Mouse (Mus musculus) cerebellum, adult 2 months (tissue): Measurements from ENCODE around the gene Htr6. TPM values are rescaled to one million over a fixed set of nuclear protein-coding genes. Genes with fewer than 3 reads are reported as not detected.
A peak's percentile ranks its signal among the peaks of the same experiment; 100 is the strongest.

ENCODE experiments used
- DNase-seq, 2 experiments: peaks; one replicate each; pipeline ENCODE4 v3.0.0; 2021
- H3K27ac ChIP-seq: fragments of 200-500 bp; 2 replicates; pipeline ENCODE4 v1.5.1; 2012; ENCODE audit warnings: low read length, control low read depth, inconsistent platforms; ENCODE audit not compliant: insufficient read depth
- H3K27me3 ChIP-seq: fragments of 200-500 bp; 2 replicates; pipeline ENCODE4 v1.6.1; 2012; ENCODE audit warnings: inconsistent platforms, mild to moderate bottlenecking, low read length, moderate library complexity; ENCODE audit not compliant: control insufficient read depth, insufficient read depth
- H3K4me1 ChIP-seq: fragments of 200-500 bp; 2 replicates; pipeline ENCODE4 v1.6.1; 2011; ENCODE audit warnings: low read length; ENCODE audit not compliant: control insufficient read depth, insufficient read depth
- H3K4me3 ChIP-seq: fragments of 200-500 bp; replicated peaks from 2 replicates; pipeline ENCODE3; 2011; ENCODE audit warnings: mild to moderate bottlenecking, low read depth, low read length, control low read depth; ENCODE audit not compliant: insufficient read depth
- CTCF ChIP-seq: fragments of 200-500 bp; IDR thresholded peaks from 2 replicates; pipeline ENCODE4 v1.5.1; 2011; ENCODE audit warnings: low read depth, mild to moderate bottlenecking, control low read depth, low read length, moderate library complexity, borderline replicate concordance; ENCODE audit not compliant: insufficient read depth
- POLR2A ChIP-seq: fragments of 200-500 bp; IDR thresholded peaks from 2 replicates; pipeline ENCODE4 v1.6.1; 2011; ENCODE audit warnings: low read length, control low read depth, borderline replicate concordance; ENCODE audit not compliant: insufficient read depth
- WGBS: fragments of 180-500 bp; shearing (Covaris S2); methylation state at CpG from one replicate; pipeline ENCODE4 v1.1.7; 2018; 5-methylcytosine and 5-hydroxymethylcytosine counted together
- polyA plus RNA-seq: library from polyadenylated mRNA; depleted of rRNA; stranded (reverse); fragments of >200 nt; gene quantifications from 2 replicates; pipeline ENCODE4 v1.2.3, GENCODE M21; 2012; rRNA removed

Htr6 gene
- polyA plus RNA-seq, 1 experiment, result 1.1 TPM

DNA sequence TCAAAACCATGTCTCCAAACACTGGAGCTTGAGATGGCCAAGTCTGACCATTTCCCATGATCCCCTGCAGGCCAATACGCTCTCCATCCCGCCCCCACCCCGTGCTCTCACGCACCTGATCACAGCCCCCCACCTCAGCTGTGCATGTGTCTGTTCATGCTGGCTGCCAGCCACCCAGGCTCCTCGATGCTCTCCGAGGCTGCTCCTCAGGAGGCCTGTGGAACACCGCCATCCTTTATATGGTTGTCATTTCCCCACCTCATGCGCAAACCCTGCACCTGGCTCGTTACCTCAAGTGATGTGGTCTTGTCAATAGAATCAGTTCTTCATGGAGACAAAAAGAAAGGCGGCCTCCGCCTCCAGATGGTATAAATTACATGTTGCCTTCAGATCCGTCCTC lies 42.8 kb downstream of the Htr6 start:
- Histone ChIP-seq H3K4me3 (no peak overlapping the region), H3K27me3 (no peaks in the 10 kb centered on the region), H3K27ac (no peak overlapping the region), H3K4me1 (no peaks in the 10 kb centered on the region; the same call in 1 of the 2 replicates)
- 50% methylated on average over 12 of the region's 12 CpGs for WGBS
- no peak for DNase-seq
- TF ChIP-seq CTCF (no peak), POLR2A (no peak)

DNA sequence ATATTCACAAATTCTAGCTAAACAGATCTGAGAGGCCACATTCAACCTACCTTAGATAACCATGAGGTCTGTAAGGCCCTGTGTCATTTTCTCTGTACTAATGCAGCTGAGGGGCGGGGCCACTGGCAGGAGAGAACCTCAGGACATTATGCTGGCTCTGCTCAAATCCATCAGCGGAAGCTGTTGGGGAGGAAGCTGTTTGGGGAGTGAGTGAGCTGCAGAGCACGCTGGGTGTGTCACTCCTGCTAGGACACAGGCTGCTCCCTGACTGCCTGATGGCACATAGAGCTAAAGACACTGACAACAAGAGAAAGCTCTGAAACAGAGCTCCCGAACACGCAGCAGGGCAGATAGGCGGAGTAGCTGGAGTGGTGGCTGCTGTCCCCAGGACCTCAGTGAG lies 44.7 kb downstream of the Htr6 start:
- WGBS, result 72% methylated on average over 6 of the region's 6 CpGs
- H3K27ac ChIP-seq, result no peak overlapping the region
- TF ChIP-seq POLR2A, result no peak
- TF ChIP-seq CTCF, result no peak

DNA sequence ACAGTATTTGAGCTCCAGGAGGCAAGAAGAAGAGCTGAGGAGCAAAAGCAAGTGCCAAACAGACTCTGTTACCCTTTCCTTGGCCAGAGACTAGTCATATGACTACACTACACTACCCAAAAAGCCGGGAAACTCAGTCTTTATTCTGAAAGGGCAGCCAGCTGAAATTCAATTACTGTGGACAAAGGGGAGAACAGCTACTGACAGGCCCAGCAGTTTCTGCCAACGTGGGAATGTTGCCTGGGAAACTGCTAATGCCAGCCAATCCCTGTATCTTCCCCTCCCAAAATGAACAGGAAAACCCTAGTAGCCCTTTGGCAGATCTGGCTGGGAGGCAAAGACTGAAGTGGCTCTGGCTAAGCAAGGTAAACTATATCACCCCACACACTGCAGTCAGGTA lies 51.0 kb downstream of the Htr6 start:
- Histone ChIP-seq H3K27ac (no peak overlapping the region), H3K4me3 (no peak overlapping the region), H3K27me3 (no peaks in the 10 kb centered on the region), H3K4me1 (no peaks in the 10 kb centered on the region)
- WGBS, result 7% methylated on average over 2 of the region's 2 CpGs
- TF ChIP-seq POLR2A, result no peak
- TF ChIP-seq CTCF, result no peak
- peak in 1 of 2 experiments; percentile 36 for DNase-seq

More for the DNA sequence above, 44.7 kb downstream of the Htr6 start:
- no peak for DNase-seq
- no peaks in the 10 kb centered on the region for H3K27me3 ChIP-seq
- no peak overlapping the region for H3K4me3 ChIP-seq
- H3K4me1 ChIP-seq, result no peaks in the 10 kb centered on the region

DNA sequence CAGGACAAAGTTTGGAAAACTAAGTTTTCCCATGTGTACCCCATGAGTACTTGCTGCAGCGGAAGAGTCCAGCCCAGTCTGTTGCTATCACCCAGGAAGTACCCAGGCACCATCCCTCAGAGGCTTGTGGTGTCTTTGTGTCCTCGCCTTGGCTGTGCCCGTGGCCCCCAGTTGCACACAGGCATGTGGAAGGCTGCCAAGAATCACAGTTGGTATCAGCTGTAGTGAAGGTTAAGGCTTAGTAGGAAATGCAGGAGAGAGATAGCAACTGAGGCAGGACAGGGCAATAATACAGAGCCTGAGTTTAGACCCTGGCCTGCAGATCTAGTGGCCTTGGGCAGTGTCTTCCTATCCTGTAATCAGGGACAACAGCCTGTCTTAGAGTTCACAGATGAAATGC lies 55.0 kb downstream of the Htr6 start:
- TF ChIP-seq POLR2A, result no peak
- TF ChIP-seq CTCF, result no peak
- 25% methylated on average over 3 of the region's 3 CpGs for WGBS
- Histone ChIP-seq H3K27ac (no peak overlapping the region), H3K4me1 (no peaks in the 10 kb centered on the region), H3K27me3 (no peaks in the 10 kb centered on the region), H3K4me3 (no peak overlapping the region)
- DNase-seq, result no peak

DNA sequence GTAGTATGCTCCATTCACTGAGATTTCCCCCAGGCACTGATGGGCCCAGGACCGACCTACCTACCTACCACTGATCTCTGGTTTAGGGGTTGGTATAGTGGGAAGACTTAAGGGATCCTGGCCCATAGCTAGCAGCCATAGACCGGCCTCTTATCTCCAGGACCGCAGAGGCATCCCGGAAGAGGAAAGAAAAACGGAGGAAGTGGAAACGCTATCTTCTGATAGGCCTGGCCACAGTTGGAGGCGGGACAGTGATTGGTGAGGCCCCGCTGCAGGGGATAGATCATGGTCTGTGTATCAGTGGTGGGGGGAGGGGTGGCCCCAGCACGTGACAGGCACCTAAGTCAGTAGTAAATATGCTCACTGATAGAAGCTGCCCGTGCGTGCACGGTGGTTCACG lies 56.0 kb downstream of the Htr6 start:
- Histone ChIP-seq H3K4me3 (no peak overlapping the region), H3K27ac (no peak overlapping the region), H3K4me1 (no peaks in the 10 kb centered on the region), H3K27me3 (no peaks in the 10 kb centered on the region)
- WGBS, result 79% methylated on average over 13 of the region's 13 CpGs
- TF ChIP-seq POLR2A (no peak), CTCF (no peak)
- DNase-seq, result no peak

DNA sequence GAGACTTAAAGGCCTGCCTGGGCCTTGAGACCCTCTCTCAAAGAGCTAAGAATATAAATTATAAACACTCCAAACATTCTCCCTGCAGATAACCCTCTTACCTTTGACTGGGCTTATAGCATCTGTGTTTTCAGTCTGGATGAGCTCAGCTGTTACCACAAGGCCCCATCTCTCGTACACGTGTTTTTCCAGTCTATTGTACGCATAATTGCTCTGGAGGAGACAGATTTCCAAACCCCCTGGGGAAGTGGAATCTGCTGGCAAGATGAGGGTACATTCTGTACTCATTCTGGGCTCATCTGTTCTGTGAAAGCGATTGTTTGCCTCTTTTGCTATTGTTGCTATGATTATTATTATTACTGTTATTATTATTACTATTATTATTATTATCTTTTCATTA lies 56.4 kb downstream of the Htr6 start:
- no peak overlapping the region for H3K27ac ChIP-seq
- TF ChIP-seq POLR2A (no peak), CTCF (no peak)
- no peaks in the 10 kb centered on the region for H3K27me3 ChIP-seq
- no peaks in the 10 kb centered on the region for H3K4me1 ChIP-seq
- H3K4me3 ChIP-seq, result no peak overlapping the region
- WGBS, result 45% methylated on average over 4 of the region's 4 CpGs
- DNase-seq, result no peak

DNA sequence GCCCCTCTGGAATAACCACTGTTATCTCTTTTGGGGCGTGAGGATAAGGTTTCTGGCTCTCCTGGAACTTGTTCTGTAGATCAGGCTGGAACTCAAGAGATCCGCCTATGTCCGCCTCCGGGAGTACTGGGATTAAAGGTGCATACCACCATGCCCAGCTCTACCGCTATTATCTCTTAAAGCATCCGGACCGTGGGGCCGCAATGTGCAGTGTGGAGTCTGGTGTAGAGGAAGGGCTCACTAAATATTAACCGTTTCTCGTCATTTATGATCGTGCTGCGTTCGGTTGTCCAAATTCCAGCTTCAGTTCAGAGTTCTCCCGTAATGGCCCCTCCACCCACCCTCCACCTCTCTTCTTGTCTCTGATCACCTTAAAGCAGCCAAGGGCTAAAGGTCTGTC lies 57.0 kb downstream of the Htr6 start:
- no peaks in the 10 kb centered on the region for H3K4me1 ChIP-seq
- no peak for DNase-seq
- 93% methylated on average over 14 of the region's 14 CpGs for WGBS
- TF ChIP-seq CTCF (no peak), POLR2A (no peak)
- H3K27me3 ChIP-seq, result no peaks in the 10 kb centered on the region
- H3K4me3 ChIP-seq, result no peak overlapping the region
- no peak overlapping the region for H3K27ac ChIP-seq

DNA sequence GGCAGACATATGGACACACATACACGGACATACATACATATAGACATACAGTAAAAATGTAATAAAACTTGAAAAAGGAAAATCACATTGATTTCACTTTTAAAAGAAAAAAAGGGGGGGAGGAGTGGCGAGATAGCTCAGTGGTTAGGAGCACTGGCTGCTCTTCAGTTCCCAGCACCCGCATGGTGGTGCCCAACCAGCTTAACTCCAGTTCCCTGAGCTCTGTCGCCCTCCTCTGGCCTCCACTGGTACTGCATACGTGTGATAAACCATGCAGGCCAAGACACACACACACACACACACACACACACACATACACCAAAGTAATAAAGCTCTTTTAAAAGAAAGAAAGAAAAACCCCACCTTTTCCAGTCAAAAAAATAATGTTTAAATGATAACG lies 60.6 kb downstream of the Htr6 start:
- WGBS, result 85% methylated on average over 6 of the region's 6 CpGs
- Histone ChIP-seq H3K27me3 (no peaks in the 10 kb centered on the region), H3K4me1 (no peaks in the 10 kb centered on the region), H3K4me3 (no peak overlapping the region), H3K27ac (no peak overlapping the region)
- TF ChIP-seq POLR2A (no peak), CTCF (peak; percentile 12; the same call in 1 of the 2 replicates)
- DNase-seq, result no peak

DNA sequence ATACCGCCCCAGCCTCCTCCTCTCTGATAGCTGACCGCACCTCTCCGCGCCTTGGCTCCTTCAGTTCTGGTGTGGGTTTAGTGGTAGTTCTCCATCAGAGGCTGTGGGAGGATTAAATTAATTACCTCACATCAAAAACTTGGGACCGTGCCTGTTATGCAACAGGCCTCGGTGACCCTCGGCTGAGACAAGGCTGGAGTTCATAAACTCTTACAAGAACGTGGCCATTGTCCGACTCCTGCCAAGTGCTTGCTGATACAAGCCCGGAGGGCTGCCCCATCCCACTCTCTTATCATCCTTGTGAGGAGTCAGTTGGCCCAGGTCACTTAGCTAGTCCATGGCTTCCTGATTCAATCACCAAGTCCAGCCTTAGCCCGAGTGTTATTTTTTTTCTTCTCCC lies 62.1 kb downstream of the Htr6 start:
- no peaks in the 10 kb centered on the region for H3K4me1 ChIP-seq
- 83% methylated on average over 11 of the region's 11 CpGs for WGBS
- DNase-seq, result no peak
- H3K27ac ChIP-seq, result no peak overlapping the region
- no peak for TF ChIP-seq CTCF
- no peak for TF ChIP-seq POLR2A
- no peaks in the 10 kb centered on the region for H3K27me3 ChIP-seq
- no peak overlapping the region for H3K4me3 ChIP-seq

DNA sequence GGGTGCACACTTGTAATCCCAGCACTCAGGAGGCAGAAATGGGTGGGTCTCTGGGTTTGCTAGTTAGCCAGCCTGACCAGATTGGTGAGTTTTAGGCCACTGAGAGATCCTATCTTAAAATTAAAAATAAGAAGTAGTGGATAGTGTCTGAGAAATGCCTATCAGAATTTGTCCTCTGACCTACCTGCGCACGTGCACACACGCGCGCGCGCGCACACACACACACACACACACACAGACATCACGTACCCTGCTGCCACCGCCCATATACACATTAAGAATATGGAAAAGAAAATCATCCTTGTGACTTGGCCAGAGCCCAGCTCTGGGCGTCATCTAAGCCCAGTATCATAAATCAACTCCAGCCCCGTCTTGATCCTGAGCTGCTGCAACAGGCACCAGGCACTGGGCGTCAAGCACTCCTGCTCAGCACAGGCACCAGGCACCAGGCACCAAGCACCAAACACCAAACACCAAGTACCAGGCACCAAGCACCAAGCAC lies 64.1 kb downstream of the Htr6 start:
- H3K27ac ChIP-seq, result no peak overlapping the region
- TF ChIP-seq CTCF (no peak), POLR2A (no peak)
- no peaks in the 10 kb centered on the region for H3K27me3 ChIP-seq
- no peak for DNase-seq
- H3K4me3 ChIP-seq, result no peak overlapping the region
- no peaks in the 10 kb centered on the region for H3K4me1 ChIP-seq
- 91% methylated on average over 13 of the region's 13 CpGs for WGBS

Other genes starting within 250 kb of the Htr6 start
- 2.0 and 4.7 TPM in 2 replicates for gene Pla2g5, start 212.1 kb downstream of the Htr6 start, polyA plus RNA-seq
- gene Gm13030, start 201.6 kb downstream of the Htr6 start, polyA plus RNA-seq, result not detected in 2 replicates
- not detected in 2 replicates for gene Pla2g2e, start 197.6 kb downstream of the Htr6 start, polyA plus RNA-seq
- 8.3 and 9.0 TPM in 2 replicates for gene Otud3, start 161.6 kb downstream of the Htr6 start, polyA plus RNA-seq
- gene Rnf186, start 108.5 kb downstream of the Htr6 start, polyA plus RNA-seq, result not detected in 2 replicates
- gene Tmco4, start 102.7 kb downstream of the Htr6 start, polyA plus RNA-seq, result 2.4 and 2.5 TPM in 2 replicates
- gene Nbl1, start 17.4 kb upstream of the Htr6 start, polyA plus RNA-seq, result 55.0 and 63.1 TPM in 2 replicates
- 212 and 218 TPM in 2 replicates for gene Minos1, start 55.5 kb upstream of the Htr6 start, polyA plus RNA-seq
- gene Capzb, start 117.3 kb upstream of the Htr6 start, polyA plus RNA-seq, result 199 and 220 TPM in 2 replicates
- gene Pqlc2, start 235.1 kb upstream of the Htr6 start, polyA plus RNA-seq, result 42.3 and 44.4 TPM in 2 replicates
- 22.3 and 25.3 TPM in 2 replicates for gene Akr7a5, start 235.2 kb upstream of the Htr6 start, polyA plus RNA-seq